Mouse (Mus musculus) lung, postnatal 0 days (tissue): Measurements from ENCODE around the gene Cd28. TPM values are rescaled to one million over a fixed set of nuclear protein-coding genes. Genes with fewer than 3 reads are reported as not detected.

Experiments used
- ATAC-seq: fragments of 200-750 bp; cut with Nextera tagmentation; 2 replicates; pipeline ENCODE4 v1.8.0; 2017; ENCODE audit warnings: moderate library complexity
- DNase-seq: peaks from one replicate; pipeline ENCODE4 v3.0.0-alpha.2; 2016; ENCODE audit warnings: low spot score
- H3K27ac ChIP-seq: fragments of 300-500 bp; sonication (generic); 2 replicates; pipeline ENCODE4 v1.5.1; 2014; ENCODE audit warnings: antibody characterized with exemption, mild to moderate bottlenecking, low read length, mixed read lengths
- H3K27me3 ChIP-seq: fragments of 300-500 bp; sonication (generic); replicated peaks from 2 replicates; pipeline ENCODE4 v1.6.1; 2014; ENCODE audit warnings: low read length, mixed read lengths; ENCODE audit not compliant: insufficient read depth
- H3K36me3 ChIP-seq: fragments of 300-500 bp; sonication (generic); 2 replicates; pipeline ENCODE4 v1.6.1; 2014; ENCODE audit warnings: low read length, mixed read lengths; ENCODE audit not compliant: insufficient read depth
- H3K4me1 ChIP-seq: fragments of 300-500 bp; sonication (generic); 2 replicates; pipeline ENCODE4 v1.6.1; 2014; ENCODE audit warnings: antibody characterized with exemption, low read depth, low read length, mixed read lengths; ENCODE audit not compliant: insufficient read depth
- H3K4me2 ChIP-seq: fragments of 300-500 bp; sonication (generic); replicated peaks from 2 replicates; pipeline ENCODE4 v1.6.1; 2014; ENCODE audit warnings: low read depth, mild to moderate bottlenecking, low read length, moderate library complexity, mixed read lengths
- H3K4me3 ChIP-seq: fragments of 300-500 bp; sonication (generic); 2 replicates; pipeline ENCODE4 v1.5.1; 2014; ENCODE audit warnings: low read depth, low read length
- H3K9ac ChIP-seq: fragments of 300-500 bp; sonication (generic); replicated peaks from 2 replicates; pipeline ENCODE4 v1.6.1; 2014; ENCODE audit warnings: low read depth, mild to moderate bottlenecking
- H3K9me3 ChIP-seq: fragments of 300-500 bp; sonication (generic); 2 replicates; pipeline ENCODE4 v1.6.1; 2016; ENCODE audit warnings: low read length, mixed read lengths
- CTCF ChIP-seq: IDR thresholded peaks from 2 replicates; pipeline ENCODE4 v1.5.1; 2016; ENCODE audit warnings: antibody characterized with exemption, mild to moderate bottlenecking
- EP300 ChIP-seq: IDR thresholded peaks from 2 replicates; pipeline ENCODE4 v1.6.1; 2016; ENCODE audit warnings: antibody characterized with exemption, mild to moderate bottlenecking, control low read depth
- WGBS: fragments of 180-500 bp; shearing (Covaris S2); extraction: QIAGEN DNeasy Blood & Tissue Kit; methylation state at CpG from one replicate; pipeline ENCODE4 v1.1.7; 2014; 5-methylcytosine and 5-hydroxymethylcytosine counted together
- polyA plus RNA-seq: library from polyadenylated mRNA; unstranded; fragments of >200 nt; fragmentation: Nextera tagmentation; extraction: Ambion mirVana; gene quantifications from 2 replicates; pipeline ENCODE4 v1.2.1, GENCODE M21; 2015

Gene Cd28
- polyA plus RNA-seq, 1 experiment from 2014 or later = 0.12 TPM

GRCm38 (mm10) chr1:60752986-60753385 is 36.4 kb downstream of the Cd28 start:
- Histone ChIP-seq H3K27me3 (no peaks in the 10 kb centered on the region), H3K9me3 (no peaks in the 10 kb centered on the region), H3K4me2 (no peak overlapping the region), H3K4me1 (no peaks in the 10 kb centered on the region), H3K4me3 (no peak overlapping the region), H3K27ac (no peak overlapping the region), H3K36me3 (no peaks in the 10 kb centered on the region), H3K9ac (no peak overlapping the region)
- no peak for ATAC-seq
- 63% methylated on average over 1 of the region's 1 CpGs for WGBS
- no peak for DNase-seq
- TF ChIP-seq EP300 (no peak), CTCF (no peak)

GRCm38 (mm10) chr1:60753981-60754380 is 37.4 kb downstream of the Cd28 start:
- TF ChIP-seq CTCF (no peak), EP300 (no peak)
- WGBS = 90% methylated on average over 12 of the region's 12 CpGs
- no peaks in the 10 kb centered on the region for H3K27me3 ChIP-seq

GRCm38 (mm10) chr1:60755391-60756243 is 39.0 kb downstream of the Cd28 start:
- Histone ChIP-seq H3K36me3 (no peaks in the 10 kb centered on the region), H3K4me1 (no peaks in the 10 kb centered on the region), H3K9me3 (no peaks in the 10 kb centered on the region), H3K27me3 (no peaks in the 10 kb centered on the region), H3K4me3 (no peak overlapping the region), H3K4me2 (no peak overlapping the region), H3K9ac (no peak overlapping the region), H3K27ac (no peak overlapping the region)
- DNase-seq (no peak), ATAC-seq (no peak; the same call in 1 of the 2 replicates)
- TF ChIP-seq CTCF (no peak), EP300 (no peak)
- WGBS = 64% methylated on average over 7 of the region's 7 CpGs

More at GRCm38 (mm10) chr1:60753981-60754380, 37.4 kb downstream of the Cd28 start:
- Histone ChIP-seq H3K4me2 (no peak overlapping the region), H3K4me3 (no peak overlapping the region), H3K36me3 (no peaks in the 10 kb centered on the region), H3K4me1 (no peaks in the 10 kb centered on the region), H3K9ac (no peak overlapping the region), H3K27ac (no peak overlapping the region), H3K9me3 (no peaks in the 10 kb centered on the region)
- no peak for DNase-seq
- ATAC-seq = no peak

- 86% methylated on average over 2 of the region's 2 CpGs for WGBS
- TF ChIP-seq EP300 (no peak), CTCF (no peak)
- H3K27me3 ChIP-seq = no peaks in the 10 kb centered on the region
- H3K4me3 ChIP-seq = no peak overlapping the region
- H3K9ac ChIP-seq = no peak overlapping the region
- no peaks in the 10 kb centered on the region for H3K9me3 ChIP-seq
- DNase-seq (no peak), ATAC-seq (no peak)
- no peak overlapping the region for H3K27ac ChIP-seq
- H3K36me3 ChIP-seq = no peaks in the 10 kb centered on the region
- H3K4me1 ChIP-seq = no peaks in the 10 kb centered on the region
- no peak overlapping the region for H3K4me2 ChIP-seq
Observed at GRCm38 (mm10) chr1:60757631-60758030, 41.0 kb downstream of the Cd28 start.

- Histone ChIP-seq H3K4me2 (no peak overlapping the region), H3K4me1 (no peaks in the 10 kb centered on the region), H3K4me3 (no peak overlapping the region), H3K27me3 (no peaks in the 10 kb centered on the region), H3K9me3 (no peaks in the 10 kb centered on the region), H3K9ac (no peak overlapping the region), H3K36me3 (no peaks in the 10 kb centered on the region), H3K27ac (no peak overlapping the region)
- DNase-seq (no peak), ATAC-seq (no peak)
- WGBS = 77% methylated on average over 1 of the region's 1 CpGs
- no peak for TF ChIP-seq EP300
- TF ChIP-seq CTCF = no peak
Observed at GRCm38 (mm10) chr1:60758226-60758625, 41.6 kb downstream of the Cd28 start.

- Histone ChIP-seq H3K27me3 (no peaks in the 10 kb centered on the region), H3K9ac (no peak overlapping the region), H3K36me3 (no peaks in the 10 kb centered on the region), H3K27ac (no peak overlapping the region), H3K4me3 (no peak overlapping the region), H3K4me1 (no peaks in the 10 kb centered on the region), H3K9me3 (no peaks in the 10 kb centered on the region), H3K4me2 (no peak overlapping the region)
- DNase-seq (no peak), ATAC-seq (no peak)
- WGBS = 59% methylated on average over 7 of the region's 7 CpGs
- no peak for TF ChIP-seq EP300
Observed at GRCm38 (mm10) chr1:60759563-60760335, 43.1 kb downstream of the Cd28 start.
